Mouse (Mus musculus) C2C12 (cell line): ENCODE measurements around the gene Vmn2r27.

Experiments
- CTCF ChIP-seq: IDR thresholded peaks from one replicate; pipeline ENCODE4 v1.5.1; 2011; ENCODE audit not compliant: control insufficient read depth, insufficient read depth, insufficient read length
- FOSL1 ChIP-seq: IDR thresholded peaks from one replicate; pipeline ENCODE4 v1.8.0; 2011; ENCODE audit warnings: mild to moderate bottlenecking, low read length; ENCODE audit not compliant: poor library complexity, insufficient read depth, severe bottlenecking
- MYOD1 ChIP-seq: IDR thresholded peaks from one replicate; pipeline ENCODE4 v1.6.1; 2011; ENCODE audit warnings: low read depth; ENCODE audit not compliant: control insufficient read depth, insufficient read length
- MYOG ChIP-seq: IDR thresholded peaks from one replicate; pipeline ENCODE4 v1.6.1; 2011; ENCODE audit not compliant: control insufficient read depth, insufficient read length; ENCODE audit errors: extremely low read depth
- USF1 ChIP-seq: IDR thresholded peaks from one replicate; pipeline ENCODE4 v1.6.1; 2011; ENCODE audit warnings: low read depth, mild to moderate bottlenecking, control low read depth, moderate library complexity

- TF ChIP-seq CTCF (no peak), MYOD1 (no peak), USF1 (no peak), FOSL1 (no peak), MYOG (no peak)
Observed at GRCm38 (mm10) chr6:124278291-124278690, 46.6 kb upstream of the Vmn2r27 start.
